Mouse (Mus musculus) intestine, embryonic 14.5 days (tissue): ENCODE data around the gene Wbp11. TPM values are rescaled to one million over a fixed set of nuclear protein-coding genes. Genes with fewer than 3 reads are reported as not detected.

Source experiments
- ATAC-seq: fragments of 200-750 bp; cut with Nextera tagmentation; replicated peaks from 2 replicates; pipeline ENCODE4 v1.8.0; 2017; ENCODE audit warnings: low read depth, moderate number of reproducible peaks, moderate TSS enrichment, moderate library complexity; ENCODE audit not compliant: low FRiP score, low TSS enrichment
- DNase-seq: peaks from one replicate; pipeline ENCODE4 v3.0.0-alpha.2; 2018; ENCODE audit warnings: low spot score
- H3K27ac ChIP-seq: fragments of 300-500 bp; sonication (generic); 2 replicates; pipeline ENCODE4 v1.5.1; 2014; ENCODE audit warnings: low read depth, mild to moderate bottlenecking, control low read depth
- H3K27me3 ChIP-seq: fragments of 300-500 bp; sonication (generic); replicated peaks from 2 replicates; pipeline ENCODE4 v1.6.1; 2014; ENCODE audit warnings: low read length, control low read depth; ENCODE audit not compliant: control insufficient read depth, insufficient read depth
- H3K36me3 ChIP-seq: fragments of 300-500 bp; sonication (generic); 2 replicates; pipeline ENCODE4 v1.6.1; 2014; ENCODE audit warnings: low read length, control low read depth; ENCODE audit not compliant: control insufficient read depth, insufficient read depth
- H3K4me1 ChIP-seq: fragments of 300-500 bp; sonication (generic); replicated peaks from 2 replicates; pipeline ENCODE4 v1.6.1; 2014; ENCODE audit warnings: low read length, control low read depth, mixed read lengths; ENCODE audit not compliant: control insufficient read depth, insufficient read depth
- H3K4me2 ChIP-seq: fragments of 300-500 bp; sonication (generic); 2 replicates; pipeline ENCODE4 v1.6.1; 2014; ENCODE audit warnings: low read length
- H3K4me3 ChIP-seq: fragments of 300-500 bp; sonication (generic); 2 replicates; pipeline ENCODE4 v1.5.1; 2014; ENCODE audit warnings: low read depth, low read length, control low read depth, mixed read lengths
- H3K9ac ChIP-seq: fragments of 300-500 bp; sonication (generic); 2 replicates; pipeline ENCODE4 v1.6.1; 2014; ENCODE audit warnings: mild to moderate bottlenecking, low read length
- H3K9me3 ChIP-seq: fragments of 300-500 bp; sonication (generic); 2 replicates; pipeline ENCODE4 v1.6.1; 2016; ENCODE audit warnings: low read length, control low read depth; ENCODE audit not compliant: control insufficient read depth
- WGBS: fragments of 180-500 bp; shearing (Covaris S2); extraction: QIAGEN DNeasy Blood & Tissue Kit; methylation state at CpG from one replicate; pipeline ENCODE4 v1.1.7; 2014; 5-methylcytosine and 5-hydroxymethylcytosine counted together
- microRNA-seq: library from miRNA; unstranded; fragments of <30 nt; microRNA quantifications from one replicate; pipeline ENCODE4, GENCODE M21; 2016
- polyA plus RNA-seq: library from polyadenylated mRNA; unstranded; fragments of >200 nt; fragmentation: Nextera tagmentation; extraction: Ambion mirVana; gene quantifications from 2 replicates; pipeline ENCODE4 v1.2.1, GENCODE M21; 2014

Gene Wbp11
- polyA plus RNA-seq, 1 experiment from 2014 or later, result 113 TPM

DNA sequence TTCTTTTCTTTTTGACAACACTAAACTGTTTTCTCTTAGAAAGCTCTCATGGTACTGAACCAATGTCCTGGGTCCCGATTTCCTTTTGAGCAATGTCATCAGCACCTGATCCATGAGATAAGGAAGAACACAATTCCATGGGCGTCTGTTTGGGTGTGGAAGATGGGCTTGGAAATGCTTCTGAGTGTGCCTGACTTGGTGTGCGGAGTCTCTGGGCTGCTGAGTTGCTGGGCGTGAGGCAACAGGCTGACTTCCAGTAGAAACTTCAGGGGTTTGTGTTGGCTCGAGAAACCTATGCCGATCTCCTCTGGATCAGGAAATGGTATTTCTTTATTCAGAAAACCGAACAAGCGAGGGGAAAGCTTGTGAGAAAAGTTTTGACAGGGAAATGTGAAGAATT, 58.9 kb downstream of the Wbp11 start:
- WGBS, result 81% methylated on average over 8 of the region's 8 CpGs

GRCm38 (mm10) chr6:136763912-136764311, 64.1 kb downstream of the Wbp11 start:
- WGBS, result 68% methylated on average over 1 of the region's 1 CpGs
- Histone ChIP-seq H3K4me3 (no peak overlapping the region), H3K27ac (no peak overlapping the region), H3K4me1 (peaks cover 7% of the 10 kb centered on the region), H3K27me3 (no peaks in the 10 kb centered on the region), H3K36me3 (no peaks in the 10 kb centered on the region), H3K4me2 (no peak overlapping the region), H3K9me3 (no peaks in the 10 kb centered on the region), H3K9ac (no peak overlapping the region)
- no peak for DNase-seq
- ATAC-seq, result no peak

More for the DNA sequence above, 58.9 kb downstream of the Wbp11 start:
- Histone ChIP-seq H3K4me2 (no peak overlapping the region), H3K4me1 (peaks cover 4% of the 10 kb centered on the region), H3K9ac (no peak overlapping the region), H3K27ac (no peak overlapping the region), H3K9me3 (no peaks in the 10 kb centered on the region), H3K27me3 (no peaks in the 10 kb centered on the region), H3K36me3 (no peaks in the 10 kb centered on the region; the same call in 1 of the 2 replicates), H3K4me3 (no peak overlapping the region)
- ATAC-seq (no peak), DNase-seq (no peak)

Small RNAs within 50 kb of the gene (microRNA-seq; reads per million reads assigned to microRNA genes)
- gene Gm44364, result not detected

Other genes with a start within 250 kb of the Wbp11 start
- gene Plbd1, start 166.3 kb downstream of the Wbp11 start, polyA plus RNA-seq, result 6.1 and 7.5 TPM in 2 replicates
- gene Gucy2c, start 46.5 kb downstream of the Wbp11 start, polyA plus RNA-seq, result 62.1 and 63.7 TPM in 2 replicates
- 1.3 and 2.2 TPM in 2 replicates for gene Hist4h4, start 23.8 kb downstream of the Wbp11 start, polyA plus RNA-seq
- gene H2afj, start 20.0 kb downstream of the Wbp11 start, polyA plus RNA-seq, result 152 and 182 TPM in 2 replicates
- 1.1 and 1.7 TPM in 2 replicates for gene BC049715, start 607 bp downstream of the Wbp11 start, polyA plus RNA-seq
- gene Smco3, start 7.2 kb upstream of the Wbp11 start, polyA plus RNA-seq, result 3.7 and 4.0 TPM in 2 replicates
- 2.0 and 3.5 TPM in 2 replicates for gene Art4, start 29.5 kb upstream of the Wbp11 start, polyA plus RNA-seq
- gene Mgp, start 47.6 kb upstream of the Wbp11 start, polyA plus RNA-seq, result 101 and 117 TPM in 2 replicates
- gene Erp27, start 93.9 kb upstream of the Wbp11 start, polyA plus RNA-seq, result 1.1 and 6.0 TPM in 2 replicates
- 1.1 TPM in 1 of 2 replicates, not detected in the other for gene Pde6h, start 95.6 kb upstream of the Wbp11 start, polyA plus RNA-seq
- gene Arhgdib, start 113.7 kb upstream of the Wbp11 start, polyA plus RNA-seq, result 57.9 and 60.1 TPM in 2 replicates